Mouse (Mus musculus) heart, embryonic 12.5 days (tissue): ENCODE data around the gene Trim58. TPM values are rescaled to one million over a fixed set of nuclear protein-coding genes. Genes with fewer than 3 reads are reported as not detected.
A peak's percentile ranks its signal among the peaks of the same experiment; 100 is the strongest.

Experiments used
- ATAC-seq: fragments of 200-750 bp; cut with Nextera tagmentation; 2 replicates; pipeline ENCODE4 v1.8.0; 2017; ENCODE audit warnings: moderate TSS enrichment, moderate library complexity; ENCODE audit not compliant: insufficient number of reproducible peaks, low FRiP score
- H3K27ac ChIP-seq: fragments of 300-500 bp; sonication (generic); 2 replicates; pipeline ENCODE4 v1.5.1; 2016; ENCODE audit warnings: mild to moderate bottlenecking, moderate library complexity; ENCODE audit not compliant: poor library complexity, severe bottlenecking
- H3K27me3 ChIP-seq: fragments of 300-500 bp; sonication (generic); replicated peaks from 2 replicates; pipeline ENCODE4 v1.6.1; 2016; ENCODE audit warnings: mild to moderate bottlenecking, moderate library complexity
- H3K36me3 ChIP-seq: fragments of 300-500 bp; sonication (generic); 2 replicates; pipeline ENCODE4 v1.6.1; 2016; ENCODE audit warnings: mild to moderate bottlenecking, moderate library complexity
- H3K4me1 ChIP-seq: fragments of 300-500 bp; sonication (generic); replicated peaks from 2 replicates; pipeline ENCODE4 v1.6.1; 2016; ENCODE audit warnings: mild to moderate bottlenecking
- H3K4me2 ChIP-seq: fragments of 300-500 bp; sonication (generic); 2 replicates; pipeline ENCODE4 v1.6.1; 2016; ENCODE audit warnings: mild to moderate bottlenecking, moderate library complexity
- H3K4me3 ChIP-seq: fragments of 300-500 bp; sonication (generic); 2 replicates; pipeline ENCODE4 v1.5.1; 2016; ENCODE audit warnings: mild to moderate bottlenecking
- H3K9ac ChIP-seq: fragments of 300-500 bp; sonication (generic); 2 replicates; pipeline ENCODE4 v1.6.1; 2016; ENCODE audit warnings: mild to moderate bottlenecking, moderate library complexity
- H3K9me3 ChIP-seq: fragments of 300-500 bp; sonication (generic); replicated peaks from 2 replicates; pipeline ENCODE4 v1.6.1; 2016; ENCODE audit warnings: mild to moderate bottlenecking, moderate library complexity
- WGBS: fragments of 180-500 bp; shearing (Covaris S2); methylation state at CpG from one replicate; pipeline ENCODE4 v1.1.7; 2016; 5-methylcytosine and 5-hydroxymethylcytosine counted together
- polyA plus RNA-seq: library from polyadenylated mRNA; unstranded; fragments of >200 nt; fragmentation: Nextera tagmentation; extraction: Ambion mirVana; gene quantifications from 2 replicates; pipeline ENCODE4 v1.2.1, GENCODE M21; 2016

Trim58 gene
- polyA plus RNA-seq, 1 experiment from 2014 or later = 1.5 TPM

- Histone ChIP-seq H3K27ac (no peak within 1 kb of the TSS), H3K9ac (no peak within 1 kb of the TSS), H3K4me1 (peaks cover 8% of the 10 kb centered on the region), H3K36me3 (no peaks in the 10 kb centered on the region), H3K4me2 (no peak within 1 kb of the TSS), H3K4me3 (no peak within 1 kb of the TSS), H3K27me3 (no peaks in the 10 kb centered on the region), H3K9me3 (no peaks in the 10 kb centered on the region)
- WGBS = 81% methylated on average over 4 of the region's 4 CpGs
- ATAC-seq = no peak
Measured at GRCm38 (mm10) chr11:58615975-58616374, 24.3 kb upstream of the Trim58 start, which contains the start of gene 2210407C18Rik. Gene 2210407C18Rik (minus strand): TSS chr11:58616075.

DNA sequence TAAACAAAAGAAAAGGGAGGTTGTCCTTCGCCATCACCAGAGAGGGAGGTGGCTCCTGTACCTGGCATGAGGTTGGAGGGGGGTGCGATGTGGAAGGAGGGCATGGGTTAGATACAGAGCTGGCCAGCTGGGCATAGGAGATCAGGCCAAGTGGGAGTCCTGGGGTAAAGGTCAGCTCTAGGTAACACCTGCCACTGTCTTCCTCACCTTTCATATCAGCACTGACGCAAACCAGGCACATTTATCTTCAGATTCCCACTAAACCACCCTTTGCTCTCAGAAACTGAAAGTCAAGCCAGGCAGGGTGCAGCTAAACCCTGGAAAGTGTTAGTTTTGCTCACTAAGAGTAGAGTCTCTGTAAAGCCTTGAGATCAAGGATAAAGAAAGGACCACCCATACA, 21.9 kb upstream of the Trim58 start:
- no peaks in the 10 kb centered on the region for H3K36me3 ChIP-seq
- no peak overlapping the region for H3K4me3 ChIP-seq
- no peaks in the 10 kb centered on the region for H3K9me3 ChIP-seq
- no peak overlapping the region for H3K4me2 ChIP-seq
- H3K9ac ChIP-seq = no peak overlapping the region
- ATAC-seq = no peak
- H3K27me3 ChIP-seq = no peaks in the 10 kb centered on the region
- no peak overlapping the region for H3K27ac ChIP-seq
- 45% methylated on average over 3 of the region's 3 CpGs for WGBS
- H3K4me1 ChIP-seq = peaks cover 8% of the 10 kb centered on the region

GRCm38 (mm10) chr11:58618793-58619192, 21.5 kb upstream of the Trim58 start:
- Histone ChIP-seq H3K9ac (no peak overlapping the region), H3K36me3 (no peaks in the 10 kb centered on the region), H3K4me3 (no peak overlapping the region), H3K4me1 (peaks cover 8% of the 10 kb centered on the region), H3K27me3 (no peaks in the 10 kb centered on the region), H3K9me3 (no peaks in the 10 kb centered on the region), H3K27ac (no peak overlapping the region), H3K4me2 (no peak overlapping the region)
- ATAC-seq = no peak
- 71% methylated on average over 6 of the region's 6 CpGs for WGBS

- no peak overlapping the region for H3K4me3 ChIP-seq
- no peak overlapping the region for H3K9ac ChIP-seq
- H3K27ac ChIP-seq = no peak overlapping the region
- H3K4me2 ChIP-seq = no peak overlapping the region
- 66% methylated on average over 4 of the region's 4 CpGs for WGBS
- H3K4me1 ChIP-seq = no peaks in the 10 kb centered on the region
- no peaks in the 10 kb centered on the region for H3K9me3 ChIP-seq
- no peak for ATAC-seq
- no peaks in the 10 kb centered on the region for H3K27me3 ChIP-seq
- H3K36me3 ChIP-seq = no peaks in the 10 kb centered on the region
Measured at GRCm38 (mm10) chr11:58626146-58626545, 14.1 kb upstream of the Trim58 start.

DNA sequence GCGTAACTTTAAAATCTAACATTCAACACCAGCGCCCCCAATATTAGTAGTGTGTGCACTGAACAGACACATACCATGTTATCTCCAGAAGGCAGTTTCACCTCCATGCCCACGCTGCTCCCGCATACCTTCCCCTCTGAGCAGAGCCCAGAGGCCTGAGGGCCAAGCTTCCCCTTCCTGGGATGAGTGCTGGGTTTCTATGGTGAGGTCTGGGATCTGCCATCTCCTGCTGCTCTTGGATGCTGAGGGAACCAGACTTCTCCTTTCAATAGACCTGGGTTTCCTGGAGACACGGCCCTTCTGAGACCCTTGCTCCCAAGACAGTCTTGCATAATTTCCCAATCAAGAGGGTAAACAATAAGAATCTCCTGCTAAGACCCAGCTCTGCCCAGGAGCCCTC, 9.9 kb upstream of the Trim58 start, which contains the start of gene Olfr323:
Gene Olfr323, minus strand, starts transcription at position 101 of the 400 bp plus-strand sequence.
- H3K9me3 ChIP-seq = no peaks in the 10 kb centered on the region
- H3K4me2 ChIP-seq = no peak within 1 kb of the TSS
- H3K36me3 ChIP-seq = no peaks in the 10 kb centered on the region
- H3K27ac ChIP-seq = no peak within 1 kb of the TSS
- ATAC-seq = no peak
- no peak within 1 kb of the TSS for H3K4me3 ChIP-seq
- H3K27me3 ChIP-seq = 0 out of 2 replicates have a peak, but pooled peaks cover 4% of the 10 kb centered on the region
- H3K9ac ChIP-seq = no peak within 1 kb of the TSS
- WGBS = 66% methylated on average over 5 of the region's 5 CpGs
- H3K4me1 ChIP-seq = no peaks in the 10 kb centered on the region

DNA sequence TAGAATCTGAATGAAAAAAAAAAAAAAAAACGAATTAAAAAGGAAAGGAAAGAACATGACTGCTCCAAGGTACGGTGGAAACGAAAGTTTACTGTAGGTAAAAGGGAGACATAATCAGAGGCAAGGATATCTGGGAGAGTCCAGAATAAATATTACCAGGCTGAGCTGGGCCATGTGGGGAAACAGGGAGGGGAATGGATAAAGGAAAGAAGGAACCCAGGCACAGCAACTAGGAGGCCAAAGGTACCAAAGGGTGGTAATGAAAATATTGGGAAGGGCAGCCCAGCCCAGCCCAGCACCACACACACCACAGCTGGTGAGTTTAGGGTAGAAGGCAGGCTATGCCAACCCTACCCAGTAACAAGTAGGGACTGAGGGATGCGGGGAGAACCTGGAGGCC, 5.4 kb upstream of the Trim58 start:
- Histone ChIP-seq H3K4me1 (no peaks in the 10 kb centered on the region), H3K9me3 (no peaks in the 10 kb centered on the region), H3K27ac (no peak overlapping the region), H3K9ac (no peak overlapping the region), H3K4me2 (no peak overlapping the region), H3K36me3 (no peaks in the 10 kb centered on the region), H3K4me3 (no peak overlapping the region), H3K27me3 (peaks cover 27% of the 10 kb centered on the region)
- WGBS = 60% methylated on average over 4 of the region's 4 CpGs
- ATAC-seq = no peak

- H3K27ac ChIP-seq = no peak overlapping the region
- no peak overlapping the region for H3K9ac ChIP-seq
- no peak overlapping the region for H3K4me3 ChIP-seq
- H3K4me2 ChIP-seq = no peak overlapping the region
- WGBS = 14% methylated on average over 3 of the region's 4 CpGs
- peaks cover 8% of the 10 kb centered on the region for H3K4me1 ChIP-seq
- no peak for ATAC-seq
- no peaks in the 10 kb centered on the region for H3K9me3 ChIP-seq
- peaks cover 38% of the 10 kb centered on the region for H3K27me3 ChIP-seq
- H3K36me3 ChIP-seq = no peaks in the 10 kb centered on the region
Measured at GRCm38 (mm10) chr11:58636376-58636977, 3.8 kb upstream of the Trim58 start.

GRCm38 (mm10) chr11:58638176-58638701, 2.0 kb upstream of the Trim58 start:
- Histone ChIP-seq H3K4me3 (no peak overlapping the region), H3K4me2 (no peak overlapping the region), H3K9ac (no peak overlapping the region), H3K27ac (no peak overlapping the region), H3K36me3 (no peaks in the 10 kb centered on the region), H3K27me3 (peaks cover 41% of the 10 kb centered on the region), H3K9me3 (no peaks in the 10 kb centered on the region), H3K4me1 (peaks cover 8% of the 10 kb centered on the region)
- 65% methylated on average over 7 of the region's 7 CpGs for WGBS
- ATAC-seq = no peak

GRCm38 (mm10) chr11:58641057-58641456, 792 bp downstream of the Trim58 start:
- H3K4me3 ChIP-seq = peak overlapping the region; percentile 47
- peak; percentile 82 for ATAC-seq

GRCm38 (mm10) chr11:58641638-58642358, 1.5 kb downstream of the Trim58 start:
- peaks cover 8% of the 10 kb centered on the region for H3K4me1 ChIP-seq
- peak; percentile 96 for ATAC-seq
- no peak overlapping the region for H3K9ac ChIP-seq
- peaks cover 41% of the 10 kb centered on the region for H3K27me3 ChIP-seq
- H3K4me3 ChIP-seq = no peak overlapping the region
- 0 out of 2 replicates have a peak overlapping the region, but pooled peaks have one; percentile 3 for H3K4me2 ChIP-seq
- 80% methylated on average over 13 of the region's 13 CpGs for WGBS
- peak overlapping the region; percentile 71 for H3K27ac ChIP-seq
- no peaks in the 10 kb centered on the region for H3K9me3 ChIP-seq
- H3K36me3 ChIP-seq = no peaks in the 10 kb centered on the region

More at GRCm38 (mm10) chr11:58641057-58641456, 792 bp downstream of the Trim58 start:
- peak overlapping the region; percentile 59 for H3K9ac ChIP-seq
- no peaks in the 10 kb centered on the region for H3K9me3 ChIP-seq
- peak overlapping the region; percentile 56 for H3K27ac ChIP-seq
- peaks cover 41% of the 10 kb centered on the region for H3K27me3 ChIP-seq
- H3K36me3 ChIP-seq = no peaks in the 10 kb centered on the region
- WGBS = 25% methylated on average over 14 of the region's 14 CpGs
- peaks cover 8% of the 10 kb centered on the region for H3K4me1 ChIP-seq
- peak overlapping the region; percentile 71 for H3K4me2 ChIP-seq

GRCm38 (mm10) chr11:58643350-58643749, 3.1 kb downstream of the Trim58 start:
- Histone ChIP-seq H3K27me3 (peaks cover 27% of the 10 kb centered on the region), H3K27ac (no peak overlapping the region), H3K9me3 (no peaks in the 10 kb centered on the region), H3K4me1 (peaks cover 8% of the 10 kb centered on the region), H3K9ac (no peak overlapping the region), H3K4me2 (0 out of 2 replicates have a peak overlapping the region, but pooled peaks have one; percentile 14), H3K36me3 (no peaks in the 10 kb centered on the region), H3K4me3 (no peak overlapping the region)
- 31% methylated on average over 6 of the region's 6 CpGs for WGBS
- no peak for ATAC-seq
